Mouse (Mus musculus) E14TG2a.4 (cell line): ENCODE results near the gene Gpi1.

Source experiments
- CTCF ChIP-seq: conservative IDR thresholded peaks from 2 replicates; pipeline ENCODE4 v1.5.1; 2014; ENCODE audit warnings: low read length
- NANOG ChIP-seq: IDR thresholded peaks from 2 replicates; pipeline ENCODE4 v1.6.1; 2014; ENCODE audit warnings: borderline replicate concordance, low read length, mixed read lengths

- no peak for TF ChIP-seq CTCF
- TF ChIP-seq NANOG = no peak
These were observed 13.7 kb downstream of the Gpi1 start for GRCm38 (mm10) chr7:34216474-34216873.
